Mouse (Mus musculus) neural tube, embryonic 11.5 days (tissue): ENCODE data around the gene Golt1b. TPM values are rescaled to one million over a fixed set of nuclear protein-coding genes. Genes with fewer than 3 reads are reported as not detected.

Experiments used
- ATAC-seq: fragments of 200-750 bp; cut with Nextera tagmentation; 2 replicates; pipeline ENCODE4 v1.8.0; 2017; ENCODE audit warnings: moderate number of reproducible peaks, mild to moderate bottlenecking, moderate TSS enrichment, moderate library complexity; ENCODE audit not compliant: insufficient read depth, low FRiP score, low TSS enrichment
- DNase-seq: peaks from one replicate; pipeline ENCODE4 v3.0.0-alpha.2; 2015; ENCODE audit warnings: low spot score
- H3K27ac ChIP-seq: fragments of 300-500 bp; sonication (generic); 2 replicates; pipeline ENCODE4 v1.5.1; 2014; ENCODE audit warnings: low read depth, mild to moderate bottlenecking, low read length
- H3K27me3 ChIP-seq: fragments of 300-500 bp; sonication (generic); 2 replicates; pipeline ENCODE4 v1.6.1; 2014; ENCODE audit warnings: mild to moderate bottlenecking, low read length, mixed read lengths; ENCODE audit not compliant: control insufficient read depth, insufficient read depth
- H3K36me3 ChIP-seq: fragments of 300-500 bp; sonication (generic); 2 replicates; pipeline ENCODE4 v1.6.1; 2014; ENCODE audit warnings: mild to moderate bottlenecking, low read length, moderate library complexity, mixed read lengths; ENCODE audit not compliant: control insufficient read depth, insufficient read depth
- H3K4me1 ChIP-seq: fragments of 300-500 bp; sonication (generic); 2 replicates; pipeline ENCODE4 v1.6.1; 2014; ENCODE audit warnings: low read length, mixed read lengths; ENCODE audit not compliant: control insufficient read depth, insufficient read depth
- H3K4me2 ChIP-seq: fragments of 300-500 bp; sonication (generic); 2 replicates; pipeline ENCODE4 v1.6.1; 2014; ENCODE audit warnings: low read depth, mild to moderate bottlenecking, moderate library complexity
- H3K4me3 ChIP-seq: fragments of 300-500 bp; sonication (generic); 2 replicates; pipeline ENCODE4 v1.5.1; 2014; ENCODE audit warnings: low read depth, low read length
- H3K9ac ChIP-seq: fragments of 300-500 bp; sonication (generic); 2 replicates; pipeline ENCODE4 v1.6.1; 2014; ENCODE audit warnings: mild to moderate bottlenecking, low read length
- H3K9me3 ChIP-seq: fragments of 300-500 bp; sonication (generic); 2 replicates; pipeline ENCODE4 v1.6.1; 2016; ENCODE audit warnings: low read length; ENCODE audit not compliant: control insufficient read depth
- WGBS: fragments of 180-500 bp; shearing (Covaris S2); extraction: QIAGEN DNeasy Blood & Tissue Kit; methylation state at CpG from one replicate; pipeline ENCODE4 v1.1.7; 2014; 5-methylcytosine and 5-hydroxymethylcytosine counted together
- polyA plus RNA-seq: library from polyadenylated mRNA; unstranded; fragments of >200 nt; fragmentation: Nextera tagmentation; extraction: Ambion mirVana; gene quantifications from 2 replicates; pipeline ENCODE4 v1.2.1, GENCODE M21; 2014

Gene Golt1b
- polyA plus RNA-seq, 1 experiment from 2014 or later: 120 TPM

DNA sequence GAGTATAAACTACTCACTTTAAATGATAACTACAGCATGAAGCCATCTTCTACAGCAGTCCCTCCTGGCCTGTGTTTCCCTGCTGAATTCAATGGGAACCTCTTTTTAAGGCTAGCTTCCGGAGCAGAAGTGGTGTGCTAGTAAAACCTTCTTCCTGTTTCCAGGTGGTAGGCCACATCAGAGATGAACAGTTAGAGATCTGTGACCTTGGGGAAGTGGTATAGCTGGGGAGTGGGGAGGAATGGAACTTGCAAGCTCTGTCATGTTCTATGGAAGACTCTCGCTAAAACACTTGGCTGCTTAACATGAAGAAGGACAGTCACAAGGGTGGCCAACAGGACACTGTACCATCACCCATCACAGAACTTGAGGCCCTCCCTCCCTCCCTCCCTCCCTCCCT, 66.3 kb downstream of the Golt1b start:
- Histone ChIP-seq H3K4me2 (no peak overlapping the region), H3K9me3 (no peaks in the 10 kb centered on the region), H3K4me3 (no peak overlapping the region), H3K36me3 (no peaks in the 10 kb centered on the region), H3K27ac (no peak overlapping the region), H3K27me3 (no peaks in the 10 kb centered on the region), H3K9ac (no peak overlapping the region), H3K4me1 (no peaks in the 10 kb centered on the region)
- 74% methylated on average over 2 of the region's 2 CpGs for WGBS
- no peak for ATAC-seq
- no peak for DNase-seq

Other genes starting within 250 kb of the Golt1b start
- not detected in 2 replicates for gene Slco1a6, start 178.7 kb upstream of the Golt1b start, polyA plus RNA-seq
- gene Iapp, start 88.8 kb upstream of the Golt1b start, polyA plus RNA-seq: not detected in 2 replicates
- gene Slco1a5, start 64.2 kb upstream of the Golt1b start, polyA plus RNA-seq: 0.12 and 0.14 TPM in 2 replicates
- gene Pyroxd1, start 41.6 kb upstream of the Golt1b start, polyA plus RNA-seq: 16.6 and 22.2 TPM in 2 replicates
- 37.6 and 37.9 TPM in 2 replicates for gene Recql, start 134 bp upstream of the Golt1b start, polyA plus RNA-seq
- 0.56 and 0.78 TPM in 2 replicates for gene Spx, start 26.2 kb downstream of the Golt1b start, polyA plus RNA-seq
- not detected in 2 replicates for gene Gys2, start 85.9 kb downstream of the Golt1b start, polyA plus RNA-seq
- gene Ldhb, start 120.7 kb downstream of the Golt1b start, polyA plus RNA-seq: 517 and 530 TPM in 2 replicates
- 3.4 and 3.6 TPM in 2 replicates for gene Kcnj8, start 184.4 kb downstream of the Golt1b start, polyA plus RNA-seq